Mouse (Mus musculus) liver, postnatal 0 days (tissue): ENCODE results near the gene Metap2. TPM values are rescaled to one million over a fixed set of nuclear protein-coding genes. Genes with fewer than 3 reads are reported as not detected.
A peak's percentile ranks its signal among the peaks of the same experiment; 100 is the strongest.

ENCODE experiments used
- ATAC-seq: fragments of 200-750 bp; cut with Nextera tagmentation; 2 replicates; pipeline ENCODE4 v1.8.0; 2017; ENCODE audit warnings: mild to moderate bottlenecking, moderate library complexity
- DNase-seq: peaks from one replicate; pipeline ENCODE4 v3.0.0-alpha.2; 2016
- H3K27ac ChIP-seq: fragments of 300-500 bp; sonication (generic); 2 replicates; pipeline ENCODE4 v1.5.1; 2014; ENCODE audit warnings: antibody characterized with exemption, moderate library complexity, mild to moderate bottlenecking, low read depth
- H3K27me3 ChIP-seq: fragments of 300-500 bp; sonication (generic); 2 replicates; pipeline ENCODE4 v1.6.1; 2014; ENCODE audit warnings: low read length, control low read depth, mixed read lengths; ENCODE audit not compliant: insufficient read depth
- H3K36me3 ChIP-seq: fragments of 300-500 bp; sonication (generic); replicated peaks from 2 replicates; pipeline ENCODE4 v1.6.1; 2014; ENCODE audit warnings: mild to moderate bottlenecking, control low read depth, low read length, moderate library complexity, mixed read lengths; ENCODE audit not compliant: insufficient read depth
- H3K4me1 ChIP-seq: fragments of 300-500 bp; sonication (generic); 2 replicates; pipeline ENCODE4 v1.6.1; 2014; ENCODE audit warnings: antibody characterized with exemption, mild to moderate bottlenecking, control low read depth; ENCODE audit not compliant: insufficient read depth
- H3K4me2 ChIP-seq: fragments of 300-500 bp; sonication (generic); 2 replicates; pipeline ENCODE4 v1.6.1; 2014; ENCODE audit warnings: low read depth, mild to moderate bottlenecking, low read length, moderate library complexity, mixed read lengths
- H3K4me3 ChIP-seq: fragments of 300-500 bp; sonication (generic); 2 replicates; pipeline ENCODE4 v1.5.1; 2014; ENCODE audit warnings: low read depth, low read length
- H3K9ac ChIP-seq: fragments of 300-500 bp; sonication (generic); replicated peaks from 2 replicates; pipeline ENCODE4 v1.6.1; 2014; ENCODE audit warnings: mild to moderate bottlenecking, moderate library complexity
- H3K9me3 ChIP-seq: fragments of 300-500 bp; sonication (generic); 2 replicates; pipeline ENCODE4 v1.6.1; 2016; ENCODE audit warnings: mild to moderate bottlenecking, control low read depth, low read length, mixed read lengths
- CTCF ChIP-seq: sonication (generic); IDR thresholded peaks from 2 replicates; pipeline ENCODE4 v1.5.1; 2016; ENCODE audit warnings: antibody characterized with exemption, low read depth
- EP300 ChIP-seq: IDR thresholded peaks from 2 replicates; pipeline ENCODE4 v1.6.1; 2016; ENCODE audit warnings: antibody characterized with exemption, low read depth, mild to moderate bottlenecking
- WGBS: fragments of 180-500 bp; shearing (Covaris S2); extraction: QIAGEN DNeasy Blood & Tissue Kit; methylation state at CpG from one replicate; pipeline ENCODE4 v1.1.7; 2014; ENCODE audit not compliant: insufficient replicate concordance; 5-methylcytosine and 5-hydroxymethylcytosine counted together
- polyA plus RNA-seq: library from polyadenylated mRNA; unstranded; fragments of >200 nt; fragmentation: Nextera tagmentation; extraction: Ambion mirVana; gene quantifications from 2 replicates; pipeline ENCODE4 v1.2.1, GENCODE M21; 2015

Gene Metap2
- polyA plus RNA-seq, 1 experiment from 2014 or later, result 150 TPM

- Histone ChIP-seq H3K27ac (no peak overlapping the region), H3K4me1 (peaks cover 18% of the 10 kb centered on the region), H3K4me2 (no peak overlapping the region), H3K36me3 (no peaks in the 10 kb centered on the region), H3K27me3 (no peaks in the 10 kb centered on the region), H3K9me3 (no peaks in the 10 kb centered on the region), H3K9ac (no peak overlapping the region), H3K4me3 (no peak overlapping the region)
- WGBS, result 55% methylated on average over 7 of the region's 7 CpGs
- TF ChIP-seq CTCF (no peak), EP300 (no peak)
- ATAC-seq, result no peak
- no peak for DNase-seq
Measured at GRCm38 (mm10) chr10:93908540-93908939, 11.6 kb upstream of the Metap2 start.

GRCm38 (mm10) chr10:93907376-93907775 is 10.5 kb upstream of the Metap2 start:
- Histone ChIP-seq H3K4me2 (no peak overlapping the region), H3K4me1 (peaks cover 9% of the 10 kb centered on the region), H3K27ac (no peak overlapping the region), H3K4me3 (no peak overlapping the region), H3K36me3 (no peaks in the 10 kb centered on the region), H3K9me3 (no peaks in the 10 kb centered on the region), H3K27me3 (no peaks in the 10 kb centered on the region), H3K9ac (no peak overlapping the region)
- TF ChIP-seq CTCF, result no peak
- no peak for TF ChIP-seq EP300
- 62% methylated on average over 10 of the region's 10 CpGs for WGBS
- ATAC-seq (no peak), DNase-seq (no peak)

GRCm38 (mm10) chr10:93899907-93900306 is 3.0 kb upstream of the Metap2 start:
- ATAC-seq (no peak), DNase-seq (no peak)
- WGBS, result 66% methylated on average over 11 of the region's 11 CpGs
- Histone ChIP-seq H3K4me3 (no peak overlapping the region), H3K36me3 (no peaks in the 10 kb centered on the region), H3K9ac (no peak overlapping the region), H3K4me2 (no peak overlapping the region), H3K27ac (no peak overlapping the region), H3K4me1 (peaks cover 3% of the 10 kb centered on the region; the same call in 1 of the 2 replicates), H3K27me3 (no peaks in the 10 kb centered on the region), H3K9me3 (no peaks in the 10 kb centered on the region)
- TF ChIP-seq CTCF (no peak), EP300 (no peak)

DNA sequence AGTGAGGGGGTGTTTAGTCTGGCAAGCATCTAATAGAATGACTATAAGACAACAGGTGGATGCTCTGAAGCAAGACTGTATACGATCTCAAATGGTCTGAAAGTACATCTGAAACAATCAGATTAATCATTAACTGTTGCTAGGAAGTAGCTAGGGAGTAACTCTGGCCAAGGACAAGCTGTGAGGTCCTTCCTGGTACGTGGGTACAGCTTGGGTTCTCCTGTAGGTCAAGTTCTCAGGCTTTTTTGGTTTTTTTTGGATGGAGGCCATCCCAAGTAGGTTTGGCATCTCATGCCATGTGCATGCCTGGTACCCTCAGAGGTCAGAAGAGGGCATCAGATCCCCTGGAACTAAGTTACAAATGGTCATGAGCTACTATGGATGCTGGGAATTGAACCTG is 2.4 kb upstream of the Metap2 start:
- ATAC-seq (peak; percentile 53; the same call in 1 of the 2 replicates), DNase-seq (no peak)
- Histone ChIP-seq H3K4me1 (peaks cover 3% of the 10 kb centered on the region; the same call in 1 of the 2 replicates), H3K9ac (no peak overlapping the region), H3K4me2 (no peak overlapping the region), H3K36me3 (no peaks in the 10 kb centered on the region), H3K4me3 (no peak overlapping the region), H3K9me3 (no peaks in the 10 kb centered on the region), H3K27ac (no peak overlapping the region), H3K27me3 (no peaks in the 10 kb centered on the region)
- no peak for TF ChIP-seq CTCF
- no peak for TF ChIP-seq EP300
- 48% methylated on average over 2 of the region's 2 CpGs for WGBS

- DNase-seq (no peak), ATAC-seq (no peak)
- H3K4me2 ChIP-seq, result no peak overlapping the region
- WGBS, result 71% methylated on average over 4 of the region's 4 CpGs
- H3K9ac ChIP-seq, result no peak overlapping the region
- no peaks in the 10 kb centered on the region for H3K27me3 ChIP-seq
- H3K9me3 ChIP-seq, result no peaks in the 10 kb centered on the region
- TF ChIP-seq CTCF (no peak), EP300 (no peak)
- H3K36me3 ChIP-seq, result no peaks in the 10 kb centered on the region
- H3K27ac ChIP-seq, result peak overlapping the region; percentile 91
- no peak overlapping the region for H3K4me3 ChIP-seq
- peaks cover 23% of the 10 kb centered on the region for H3K4me1 ChIP-seq
Measured at GRCm38 (mm10) chr10:93892551-93892950, 4.3 kb downstream of the Metap2 start.

DNA sequence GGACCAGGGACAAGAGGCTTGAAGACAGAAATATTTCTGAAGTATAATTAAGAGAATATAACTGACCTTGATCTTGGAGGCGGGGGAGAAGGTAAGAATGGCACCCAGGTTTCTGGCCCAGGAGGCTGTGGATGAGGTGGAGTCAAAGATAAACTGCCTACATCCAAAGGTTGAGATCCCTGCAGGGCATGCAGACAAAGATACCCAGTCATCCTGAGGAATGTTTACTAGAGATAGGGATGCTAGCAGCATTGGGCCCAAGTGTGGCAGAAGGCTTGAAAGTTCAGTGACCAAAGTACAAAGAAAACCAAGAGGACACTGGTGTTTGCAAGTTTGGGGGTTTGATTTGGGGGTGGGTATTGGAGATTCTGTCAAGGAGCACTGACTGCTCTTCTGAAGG is 5.9 kb downstream of the Metap2 start:
- H3K27me3 ChIP-seq, result no peaks in the 10 kb centered on the region
- WGBS, result 60% methylated on average over 1 of the region's 1 CpGs
- H3K9me3 ChIP-seq, result no peaks in the 10 kb centered on the region
- H3K4me3 ChIP-seq, result peak overlapping the region; percentile 89
- ATAC-seq, result peak; percentile 82
- peak overlapping the region; percentile 91 for H3K27ac ChIP-seq
- peak overlapping the region; percentile 94 for H3K9ac ChIP-seq
- DNase-seq, result peak; percentile 43
- H3K4me1 ChIP-seq, result peaks cover 23% of the 10 kb centered on the region
- H3K36me3 ChIP-seq, result peaks cover 11% of the 10 kb centered on the region
- TF ChIP-seq CTCF (no peak), EP300 (peak; percentile 99)
- H3K4me2 ChIP-seq, result peak overlapping the region; percentile 92

- Histone ChIP-seq H3K4me2 (peak overlapping the region; percentile 92), H3K27me3 (no peaks in the 10 kb centered on the region), H3K4me3 (peak overlapping the region; percentile 89), H3K9ac (peak overlapping the region; percentile 94), H3K4me1 (peaks cover 23% of the 10 kb centered on the region), H3K9me3 (no peaks in the 10 kb centered on the region), H3K27ac (peak overlapping the region; percentile 91), H3K36me3 (peaks cover 15% of the 10 kb centered on the region)
- 63% methylated on average over 4 of the region's 4 CpGs for WGBS
- DNase-seq (no peak), ATAC-seq (no peak)
- TF ChIP-seq CTCF, result no peak
- no peak for TF ChIP-seq EP300
Measured at GRCm38 (mm10) chr10:93890565-93890964, 6.3 kb downstream of the Metap2 start.
